Mouse (Mus musculus) intestine, postnatal 0 days (tissue): ENCODE results near the gene C1qtnf4. TPM values are rescaled to one million over a fixed set of nuclear protein-coding genes. Genes with fewer than 3 reads are reported as not detected.
A peak's percentile ranks its signal among the peaks of the same experiment; 100 is the strongest.

ENCODE experiments used
- ATAC-seq: fragments of 200-750 bp; cut with Nextera tagmentation; 2 replicates; pipeline ENCODE4 v1.8.0; 2017; ENCODE audit warnings: mild to moderate bottlenecking, moderate TSS enrichment, moderate library complexity
- H3K27ac ChIP-seq: fragments of 300-500 bp; sonication (generic); 2 replicates; pipeline ENCODE4 v1.5.1; 2014; ENCODE audit warnings: mild to moderate bottlenecking, low read depth, low read length, moderate library complexity
- H3K27me3 ChIP-seq: fragments of 300-500 bp; sonication (generic); replicated peaks from 2 replicates; pipeline ENCODE4 v1.6.1; 2014; ENCODE audit warnings: low read length, mixed read lengths; ENCODE audit not compliant: control insufficient read depth, insufficient read depth
- H3K36me3 ChIP-seq: fragments of 300-500 bp; sonication (generic); 2 replicates; pipeline ENCODE4 v1.6.1; 2014; ENCODE audit warnings: mild to moderate bottlenecking, moderate library complexity; ENCODE audit not compliant: control insufficient read depth, insufficient read depth
- H3K4me1 ChIP-seq: fragments of 300-500 bp; sonication (generic); replicated peaks from 2 replicates; pipeline ENCODE4 v1.6.1; 2014; ENCODE audit warnings: antibody characterized with exemption, low read length, mixed read lengths; ENCODE audit not compliant: control insufficient read depth, insufficient read depth
- H3K4me2 ChIP-seq: fragments of 300-500 bp; sonication (generic); replicated peaks from 2 replicates; pipeline ENCODE4 v1.6.1; 2014; ENCODE audit warnings: low read depth, mild to moderate bottlenecking, moderate library complexity
- H3K4me3 ChIP-seq: fragments of 300-500 bp; sonication (generic); 2 replicates; pipeline ENCODE4 v1.5.1; 2014; ENCODE audit warnings: low read depth, low read length
- H3K9ac ChIP-seq: fragments of 300-500 bp; sonication (generic); 2 replicates; pipeline ENCODE4 v1.6.1; 2014; ENCODE audit warnings: mild to moderate bottlenecking, low read depth, low read length
- H3K9me3 ChIP-seq: fragments of 300-500 bp; sonication (generic); 2 replicates; pipeline ENCODE4 v1.6.1; 2016; ENCODE audit warnings: mixed run types; ENCODE audit not compliant: control insufficient read depth
- CTCF ChIP-seq: sonication (generic); IDR thresholded peaks from 2 replicates; pipeline ENCODE4 v1.5.1; 2016; ENCODE audit warnings: low read depth, mild to moderate bottlenecking, control low read depth, antibody characterized with exemption, moderate library complexity
- WGBS: fragments of 180-500 bp; shearing (Covaris S2); extraction: QIAGEN DNeasy Blood & Tissue Kit; methylation state at CpG from one replicate; pipeline ENCODE4 v1.1.7; 2014; 5-methylcytosine and 5-hydroxymethylcytosine counted together
- polyA plus RNA-seq: library from polyadenylated mRNA; unstranded; fragments of >200 nt; fragmentation: Nextera tagmentation; extraction: Ambion mirVana; gene quantifications from 2 replicates; pipeline ENCODE4 v1.2.1, GENCODE M21; 2015

Gene C1qtnf4
- polyA plus RNA-seq, 1 experiment from 2014 or later: 7.6 TPM

GRCm38 (mm10) chr2:90877584-90878259 lies 7.9 kb upstream of the C1qtnf4 start:
- Histone ChIP-seq H3K27me3 (no peaks in the 10 kb centered on the region), H3K36me3 (no peaks in the 10 kb centered on the region), H3K27ac (no peak overlapping the region), H3K4me2 (no peak overlapping the region), H3K9me3 (no peaks in the 10 kb centered on the region), H3K9ac (no peak overlapping the region), H3K4me3 (no peak overlapping the region), H3K4me1 (no peaks in the 10 kb centered on the region)
- no peak for TF ChIP-seq CTCF
- ATAC-seq: no peak
- WGBS: 55% methylated on average over 5 of the region's 5 CpGs

GRCm38 (mm10) chr2:90879419-90879818 lies 6.2 kb upstream of the C1qtnf4 start:
- Histone ChIP-seq H3K4me2 (no peak overlapping the region), H3K9ac (no peak overlapping the region)
- no peak for ATAC-seq

DNA sequence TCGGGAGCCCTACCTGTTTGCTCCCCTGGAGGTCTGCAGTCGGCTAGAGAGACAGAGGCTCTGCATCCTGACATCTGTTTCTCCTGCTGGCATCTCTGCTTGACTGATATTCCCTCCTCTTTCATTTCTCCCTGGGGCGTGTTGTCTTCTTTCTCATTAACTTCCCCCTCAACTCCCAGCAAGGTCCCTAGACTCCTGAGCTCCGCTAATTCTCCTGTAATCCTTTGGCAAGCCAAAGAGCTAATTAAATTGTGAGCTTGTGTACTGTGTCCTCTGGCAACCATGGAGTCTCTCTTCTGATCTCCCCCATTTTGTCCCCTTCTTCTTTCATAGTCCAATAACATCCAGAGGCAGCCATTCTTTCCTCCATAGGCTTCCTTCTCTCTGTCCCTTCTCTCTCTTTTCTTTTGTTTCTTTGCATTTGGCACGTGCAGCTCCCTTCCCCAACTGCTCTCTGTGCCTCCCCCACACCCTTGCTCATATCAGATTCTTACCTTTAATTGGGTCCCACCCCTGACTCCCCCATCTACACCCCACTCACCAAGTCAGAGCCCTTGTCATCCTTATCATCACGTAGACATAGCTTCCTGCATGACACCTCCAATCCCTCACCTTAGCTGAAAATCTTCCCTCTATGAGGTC lies 5.4 kb upstream of the C1qtnf4 start:
- no peak for ATAC-seq
- H3K36me3 ChIP-seq: no peaks in the 10 kb centered on the region
- no peak overlapping the region for H3K9ac ChIP-seq
- WGBS: 39% methylated on average over 6 of the region's 6 CpGs
- no peak overlapping the region for H3K27ac ChIP-seq
- no peaks in the 10 kb centered on the region for H3K4me1 ChIP-seq
- 0 out of 2 replicates have a peak, but pooled peaks cover 6% of the 10 kb centered on the region for H3K27me3 ChIP-seq
- H3K4me2 ChIP-seq: no peak overlapping the region
- no peaks in the 10 kb centered on the region for H3K9me3 ChIP-seq
- no peak for TF ChIP-seq CTCF
- H3K4me3 ChIP-seq: no peak overlapping the region

More at GRCm38 (mm10) chr2:90879419-90879818, 6.2 kb upstream of the C1qtnf4 start:
- no peaks in the 10 kb centered on the region for H3K27me3 ChIP-seq
- no peaks in the 10 kb centered on the region for H3K4me1 ChIP-seq
- H3K27ac ChIP-seq: no peak overlapping the region
- H3K4me3 ChIP-seq: no peak overlapping the region
- no peaks in the 10 kb centered on the region for H3K36me3 ChIP-seq
- no peak for TF ChIP-seq CTCF
- H3K9me3 ChIP-seq: no peaks in the 10 kb centered on the region

DNA sequence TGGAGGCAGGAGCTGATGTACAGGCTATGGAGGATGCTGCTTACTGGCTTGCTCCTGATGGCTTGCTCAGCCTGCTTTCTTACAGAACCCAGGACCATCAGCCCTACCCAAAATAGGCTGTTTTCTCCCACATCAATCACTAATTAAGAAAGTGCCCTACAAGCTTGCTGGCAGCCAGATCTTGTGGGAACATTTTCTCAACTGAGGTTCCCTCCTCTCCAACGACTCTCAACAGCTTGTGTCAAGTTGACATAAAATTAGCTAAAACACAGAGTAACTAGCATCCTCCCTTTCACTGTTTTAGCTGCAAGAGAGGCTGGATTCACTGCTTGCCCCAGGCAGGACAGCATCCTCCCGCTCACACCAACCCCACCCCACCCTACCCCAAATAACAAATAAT lies 3.8 kb upstream of the C1qtnf4 start:
- no peak overlapping the region for H3K4me3 ChIP-seq
- no peak for TF ChIP-seq CTCF
- H3K9ac ChIP-seq: no peak overlapping the region
- no peak overlapping the region for H3K4me2 ChIP-seq
- peaks cover 21% of the 10 kb centered on the region for H3K27me3 ChIP-seq
- H3K9me3 ChIP-seq: no peaks in the 10 kb centered on the region
- H3K27ac ChIP-seq: no peak overlapping the region
- H3K36me3 ChIP-seq: no peaks in the 10 kb centered on the region
- 79% methylated on average over 2 of the region's 2 CpGs for WGBS
- no peak for ATAC-seq
- H3K4me1 ChIP-seq: no peaks in the 10 kb centered on the region

DNA sequence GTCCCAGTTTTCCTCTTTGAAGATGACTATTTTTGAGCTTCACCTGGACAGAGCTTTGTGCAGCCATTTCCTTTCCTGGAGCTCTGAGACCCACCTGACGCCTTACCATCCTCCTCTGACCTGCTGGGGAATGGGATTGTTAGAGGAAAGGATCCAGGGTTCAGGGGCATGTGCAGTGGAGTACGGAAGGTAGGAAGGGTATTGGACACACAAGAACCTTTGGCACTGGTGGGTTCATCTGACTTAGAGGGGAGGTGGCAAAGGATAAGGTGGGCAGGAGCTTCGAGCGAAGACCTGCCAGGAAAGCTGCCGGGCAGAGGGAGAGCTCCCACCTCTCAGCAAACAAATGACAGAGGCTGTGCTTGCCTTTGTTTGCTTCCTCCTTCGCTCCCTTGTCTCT lies 776 bp downstream of the C1qtnf4 start:
- WGBS: 41% methylated on average over 6 of the region's 6 CpGs

GRCm38 (mm10) chr2:90887627-90888026 lies 2.0 kb downstream of the C1qtnf4 start:
- no peak overlapping the region for H3K9ac ChIP-seq
- no peak for ATAC-seq
- TF ChIP-seq CTCF: no peak
- no peak overlapping the region for H3K4me3 ChIP-seq
- H3K27ac ChIP-seq: no peak overlapping the region
- H3K36me3 ChIP-seq: no peaks in the 10 kb centered on the region
- H3K27me3 ChIP-seq: peaks cover 35% of the 10 kb centered on the region
- peaks cover 4% of the 10 kb centered on the region; the same call in 1 of the 2 replicates for H3K4me1 ChIP-seq
- 70% methylated on average over 5 of the region's 5 CpGs for WGBS
- H3K4me2 ChIP-seq: no peak overlapping the region
- no peaks in the 10 kb centered on the region for H3K9me3 ChIP-seq

More for the DNA sequence above, 776 bp downstream of the C1qtnf4 start:
- no peak for TF ChIP-seq CTCF
- Histone ChIP-seq H3K27ac (no peak overlapping the region), H3K9me3 (no peaks in the 10 kb centered on the region), H3K9ac (no peak overlapping the region), H3K36me3 (no peaks in the 10 kb centered on the region), H3K27me3 (peaks cover 35% of the 10 kb centered on the region), H3K4me3 (no peak overlapping the region; the same call in 1 of the 2 replicates), H3K4me1 (peaks cover 4% of the 10 kb centered on the region; the same call in 1 of the 2 replicates), H3K4me2 (peak overlapping the region; percentile 77; the same call in 1 of the 2 replicates)
- no peak for ATAC-seq
